Mouse (Mus musculus) limb, embryonic 12.5 days (tissue): ENCODE measurements at regions not wholly inside any gene's neighbourhood (a gene's known extent, or its start where the extent isn't known, plus 50 kb on each side); places are given as distances from the start of the nearest gene placed in this dataset.

Experiments used
- ATAC-seq: fragments of 200-750 bp; cut with Nextera tagmentation; 2 replicates; pipeline ENCODE4 v1.8.0; 2017; ENCODE audit warnings: low read depth, moderate TSS enrichment; ENCODE audit not compliant: insufficient number of reproducible peaks, insufficient read depth, low FRiP score, low TSS enrichment
- H3K27ac ChIP-seq: fragments of 300-500 bp; sonication (generic); 2 replicates; pipeline ENCODE4 v1.5.1; 2016; ENCODE audit warnings: mild to moderate bottlenecking, moderate library complexity
- H3K27me3 ChIP-seq: fragments of 300-500 bp; sonication (generic); 2 replicates; pipeline ENCODE4 v1.6.1; 2016; ENCODE audit warnings: mild to moderate bottlenecking, moderate library complexity
- H3K36me3 ChIP-seq: fragments of 300-500 bp; sonication (generic); 2 replicates; pipeline ENCODE4 v1.6.1; 2016; ENCODE audit warnings: mild to moderate bottlenecking, moderate library complexity
- H3K4me1 ChIP-seq: fragments of 300-500 bp; sonication (generic); replicated peaks from 2 replicates; pipeline ENCODE4 v1.6.1; 2016
- H3K4me2 ChIP-seq: fragments of 300-500 bp; sonication (generic); 2 replicates; pipeline ENCODE4 v1.6.1; 2016; ENCODE audit warnings: mild to moderate bottlenecking, moderate library complexity
- H3K4me3 ChIP-seq: fragments of 300-500 bp; sonication (generic); replicated peaks from 2 replicates; pipeline ENCODE4 v1.5.1; 2016; ENCODE audit warnings: mild to moderate bottlenecking
- H3K9ac ChIP-seq: fragments of 300-500 bp; sonication (generic); replicated peaks from 2 replicates; pipeline ENCODE4 v1.6.1; 2016; ENCODE audit warnings: mild to moderate bottlenecking, moderate library complexity
- H3K9me3 ChIP-seq: fragments of 300-500 bp; sonication (generic); 2 replicates; pipeline ENCODE4 v1.6.1; 2016; ENCODE audit warnings: mild to moderate bottlenecking, moderate library complexity
- WGBS: fragments of 180-500 bp; shearing (Covaris S2); methylation state at CpG from one replicate; pipeline ENCODE4 v1.1.7; 2016; 5-methylcytosine and 5-hydroxymethylcytosine counted together

GRCm38 (mm10) chr3:149993199-149993598 is 1002.8 kb upstream of the Adgrl2 start:
- Histone ChIP-seq H3K36me3 (no peaks in the 10 kb centered on the region), H3K9ac (no peak overlapping the region), H3K27me3 (no peaks in the 10 kb centered on the region), H3K9me3 (no peaks in the 10 kb centered on the region), H3K4me3 (no peak overlapping the region), H3K4me2 (no peak overlapping the region), H3K27ac (no peak overlapping the region), H3K4me1 (no peaks in the 10 kb centered on the region)
- no peak for ATAC-seq
- 61% methylated on average over 4 of the region's 4 CpGs for WGBS

- Histone ChIP-seq H3K9ac (no peak overlapping the region), H3K4me2 (no peak overlapping the region), H3K9me3 (no peaks in the 10 kb centered on the region), H3K4me3 (no peak overlapping the region), H3K27me3 (no peaks in the 10 kb centered on the region), H3K36me3 (no peaks in the 10 kb centered on the region), H3K4me1 (no peaks in the 10 kb centered on the region), H3K27ac (no peak overlapping the region)
- WGBS, result 86% methylated on average over 1 of the region's 1 CpGs
- no peak for ATAC-seq
Observed at GRCm38 (mm10) chr3:149987801-149988200, 997.4 kb upstream of the Adgrl2 start.

- Histone ChIP-seq H3K4me3 (no peak overlapping the region), H3K27me3 (no peaks in the 10 kb centered on the region), H3K9ac (no peak overlapping the region), H3K36me3 (no peaks in the 10 kb centered on the region), H3K9me3 (no peaks in the 10 kb centered on the region), H3K27ac (no peak overlapping the region), H3K4me2 (no peak overlapping the region), H3K4me1 (no peaks in the 10 kb centered on the region)
- 44% methylated on average over 2 of the region's 2 CpGs for WGBS
- ATAC-seq, result no peak
Observed at GRCm38 (mm10) chr3:149956993-149957392, 966.6 kb upstream of the Adgrl2 start.

GRCm38 (mm10) chr3:149936197-149936596 is 945.8 kb upstream of the Adgrl2 start:
- ATAC-seq, result no peak
- Histone ChIP-seq H3K4me3 (no peak overlapping the region), H3K4me1 (peaks cover 4% of the 10 kb centered on the region; the same call in 1 of the 2 replicates), H3K27me3 (no peaks in the 10 kb centered on the region), H3K36me3 (no peaks in the 10 kb centered on the region), H3K9me3 (no peaks in the 10 kb centered on the region), H3K9ac (no peak overlapping the region), H3K27ac (no peak overlapping the region), H3K4me2 (no peak overlapping the region)
- WGBS, result 83% methylated on average over 9 of the region's 9 CpGs

GRCm38 (mm10) chr3:149934832-149935231 is 944.5 kb upstream of the Adgrl2 start:
- no peak overlapping the region for H3K9ac ChIP-seq
- H3K4me1 ChIP-seq, result peaks cover 4% of the 10 kb centered on the region; the same call in 1 of the 2 replicates
- H3K36me3 ChIP-seq, result no peaks in the 10 kb centered on the region
- H3K27ac ChIP-seq, result no peak overlapping the region
- 49% methylated on average over 4 of the region's 4 CpGs for WGBS
- H3K27me3 ChIP-seq, result no peaks in the 10 kb centered on the region
- H3K4me3 ChIP-seq, result no peak overlapping the region
- H3K4me2 ChIP-seq, result no peak overlapping the region
- no peak for ATAC-seq
- H3K9me3 ChIP-seq, result no peaks in the 10 kb centered on the region

GRCm38 (mm10) chr3:149928456-149929360 is 938.4 kb upstream of the Adgrl2 start:
- Histone ChIP-seq H3K4me1 (no peaks in the 10 kb centered on the region), H3K36me3 (no peaks in the 10 kb centered on the region), H3K27me3 (no peaks in the 10 kb centered on the region), H3K9me3 (no peaks in the 10 kb centered on the region), H3K4me2 (no peak overlapping the region), H3K9ac (no peak overlapping the region), H3K27ac (no peak overlapping the region), H3K4me3 (no peak overlapping the region)
- 78% methylated on average over 10 of the region's 10 CpGs for WGBS
- ATAC-seq, result no peak

GRCm38 (mm10) chr3:149920206-149920605 is 929.9 kb upstream of the Adgrl2 start:
- H3K27ac ChIP-seq, result no peak overlapping the region
- H3K36me3 ChIP-seq, result no peaks in the 10 kb centered on the region
- ATAC-seq, result no peak
- H3K9me3 ChIP-seq, result no peaks in the 10 kb centered on the region
- H3K27me3 ChIP-seq, result no peaks in the 10 kb centered on the region
- no peak overlapping the region for H3K9ac ChIP-seq
- no peak overlapping the region for H3K4me2 ChIP-seq
- H3K4me1 ChIP-seq, result no peaks in the 10 kb centered on the region; the same call in 1 of the 2 replicates
- no peak overlapping the region for H3K4me3 ChIP-seq
- 76% methylated on average over 2 of the region's 2 CpGs for WGBS

- no peaks in the 10 kb centered on the region for H3K27me3 ChIP-seq
- no peaks in the 10 kb centered on the region; the same call in 1 of the 2 replicates for H3K4me1 ChIP-seq
- H3K9me3 ChIP-seq, result no peaks in the 10 kb centered on the region
- no peak for ATAC-seq
- 39% methylated on average over 5 of the region's 5 CpGs for WGBS
- H3K9ac ChIP-seq, result no peak overlapping the region
- H3K27ac ChIP-seq, result no peak overlapping the region
- H3K4me2 ChIP-seq, result no peak overlapping the region
- H3K4me3 ChIP-seq, result no peak overlapping the region
- H3K36me3 ChIP-seq, result no peaks in the 10 kb centered on the region
Observed at GRCm38 (mm10) chr3:149918201-149918600, 927.8 kb upstream of the Adgrl2 start.

GRCm38 (mm10) chr3:149910721-149911120 is 920.4 kb upstream of the Adgrl2 start:
- no peaks in the 10 kb centered on the region; the same call in 1 of the 2 replicates for H3K4me1 ChIP-seq
- H3K9ac ChIP-seq, result no peak overlapping the region
- no peak for ATAC-seq
- H3K27ac ChIP-seq, result no peak overlapping the region
- H3K9me3 ChIP-seq, result no peaks in the 10 kb centered on the region
- H3K4me2 ChIP-seq, result no peak overlapping the region
- H3K4me3 ChIP-seq, result no peak overlapping the region
- WGBS, result 81% methylated on average over 8 of the region's 8 CpGs
- H3K27me3 ChIP-seq, result no peaks in the 10 kb centered on the region
- H3K36me3 ChIP-seq, result no peaks in the 10 kb centered on the region

GRCm38 (mm10) chr3:149901783-149902182 is 911.4 kb upstream of the Adgrl2 start:
- no peaks in the 10 kb centered on the region for H3K36me3 ChIP-seq
- H3K27me3 ChIP-seq, result no peaks in the 10 kb centered on the region
- ATAC-seq, result no peak
- H3K4me1 ChIP-seq, result no peaks in the 10 kb centered on the region
- H3K4me3 ChIP-seq, result no peak overlapping the region
- no peak overlapping the region for H3K27ac ChIP-seq
- WGBS, result 55% methylated on average over 5 of the region's 5 CpGs
- no peak overlapping the region for H3K4me2 ChIP-seq
- no peaks in the 10 kb centered on the region for H3K9me3 ChIP-seq
- H3K9ac ChIP-seq, result no peak overlapping the region

GRCm38 (mm10) chr3:149876553-149876952 is 886.2 kb upstream of the Adgrl2 start:
- H3K27me3 ChIP-seq, result no peaks in the 10 kb centered on the region; the same call in 1 of the 2 replicates
- 36% methylated on average over 1 of the region's 1 CpGs for WGBS
- no peaks in the 10 kb centered on the region for H3K9me3 ChIP-seq
- no peak overlapping the region for H3K27ac ChIP-seq
- no peak overlapping the region for H3K4me2 ChIP-seq
- no peak overlapping the region for H3K4me3 ChIP-seq
- ATAC-seq, result no peak
- H3K36me3 ChIP-seq, result no peaks in the 10 kb centered on the region
- no peak overlapping the region for H3K9ac ChIP-seq
- no peaks in the 10 kb centered on the region for H3K4me1 ChIP-seq

- ATAC-seq, result no peak
- Histone ChIP-seq H3K27me3 (no peaks in the 10 kb centered on the region), H3K4me1 (no peaks in the 10 kb centered on the region), H3K9me3 (no peaks in the 10 kb centered on the region), H3K4me2 (no peak overlapping the region), H3K9ac (no peak overlapping the region), H3K27ac (no peak overlapping the region), H3K4me3 (no peak overlapping the region), H3K36me3 (no peaks in the 10 kb centered on the region)
- 78% methylated on average over 2 of the region's 2 CpGs for WGBS
Observed at GRCm38 (mm10) chr3:149865945-149866344, 875.6 kb upstream of the Adgrl2 start.
